Mouse (Mus musculus) heart, postnatal 0 days (tissue): ENCODE data around the gene Prox1. TPM values are rescaled to one million over a fixed set of nuclear protein-coding genes. Genes with fewer than 3 reads are reported as not detected.

Experiments used
- ATAC-seq: fragments of 200-750 bp; cut with Nextera tagmentation; 2 replicates; pipeline ENCODE4 v1.8.0; 2017; ENCODE audit warnings: low read depth, moderate number of reproducible peaks, moderate library complexity; ENCODE audit not compliant: insufficient read depth
- DNase-seq: peaks from one replicate; pipeline ENCODE4 v3.0.0-alpha.2; 2016; ENCODE audit warnings: low spot score
- H3K27ac ChIP-seq: fragments of 300-500 bp; sonication (generic); 2 replicates; pipeline ENCODE4 v1.5.1; 2014; ENCODE audit warnings: low read depth, mild to moderate bottlenecking
- H3K27me3 ChIP-seq: fragments of 300-500 bp; sonication (generic); 2 replicates; pipeline ENCODE4 v1.6.1; 2014; ENCODE audit warnings: low read length, mixed read lengths; ENCODE audit not compliant: control insufficient read depth, insufficient read depth
- H3K36me3 ChIP-seq: fragments of 300-500 bp; sonication (generic); replicated peaks from 2 replicates; pipeline ENCODE4 v1.6.1; 2014; ENCODE audit warnings: low read length, mixed read lengths; ENCODE audit not compliant: control insufficient read depth, insufficient read depth
- H3K4me1 ChIP-seq: fragments of 300-500 bp; sonication (generic); 2 replicates; pipeline ENCODE4 v1.6.1; 2014; ENCODE audit warnings: antibody characterized with exemption; ENCODE audit not compliant: control insufficient read depth, insufficient read depth
- H3K4me2 ChIP-seq: fragments of 300-500 bp; sonication (generic); 2 replicates; pipeline ENCODE4 v1.6.1; 2014; ENCODE audit warnings: low read depth, mild to moderate bottlenecking, low read length, moderate library complexity
- H3K4me3 ChIP-seq: fragments of 300-500 bp; sonication (generic); 2 replicates; pipeline ENCODE4 v1.5.1; 2014; ENCODE audit warnings: low read depth, low read length
- H3K9ac ChIP-seq: fragments of 300-500 bp; sonication (generic); replicated peaks from 2 replicates; pipeline ENCODE4 v1.6.1; 2014; ENCODE audit warnings: low read depth, low read length, mixed read lengths
- H3K9me3 ChIP-seq: fragments of 300-500 bp; sonication (generic); replicated peaks from 2 replicates; pipeline ENCODE4 v1.6.1; 2016; ENCODE audit warnings: low read length; ENCODE audit not compliant: control insufficient read depth
- CTCF ChIP-seq: IDR thresholded peaks from 2 replicates; pipeline ENCODE4 v1.5.1; 2016; ENCODE audit warnings: antibody characterized with exemption, control low read depth, low read depth
- EP300 ChIP-seq: IDR thresholded peaks from 2 replicates; pipeline ENCODE4 v1.6.1; 2016; ENCODE audit warnings: antibody characterized with exemption, low read depth
- WGBS: fragments of 180-500 bp; shearing (Covaris S2); extraction: QIAGEN DNeasy Blood & Tissue Kit; methylation state at CpG from one replicate; pipeline ENCODE4 v1.1.7; 2014; 5-methylcytosine and 5-hydroxymethylcytosine counted together
- polyA plus RNA-seq: library from polyadenylated mRNA; unstranded; fragments of >200 nt; fragmentation: Nextera tagmentation; extraction: Ambion mirVana; gene quantifications from 2 replicates; pipeline ENCODE4 v1.2.1, GENCODE M21; 2015
- total RNA-seq: library from RNA; depleted of rRNA; stranded (reverse); fragments of >200 nt; gene quantifications from 2 replicates; pipeline ENCODE4 v1.2.3, GENCODE M21; 2014; ENCODE audit warnings: low replicate concordance

The Prox1 gene
- total and polyA plus RNA-seq, 2 experiments from 2014 or later = 17.3 to 23.1 TPM

DNA sequence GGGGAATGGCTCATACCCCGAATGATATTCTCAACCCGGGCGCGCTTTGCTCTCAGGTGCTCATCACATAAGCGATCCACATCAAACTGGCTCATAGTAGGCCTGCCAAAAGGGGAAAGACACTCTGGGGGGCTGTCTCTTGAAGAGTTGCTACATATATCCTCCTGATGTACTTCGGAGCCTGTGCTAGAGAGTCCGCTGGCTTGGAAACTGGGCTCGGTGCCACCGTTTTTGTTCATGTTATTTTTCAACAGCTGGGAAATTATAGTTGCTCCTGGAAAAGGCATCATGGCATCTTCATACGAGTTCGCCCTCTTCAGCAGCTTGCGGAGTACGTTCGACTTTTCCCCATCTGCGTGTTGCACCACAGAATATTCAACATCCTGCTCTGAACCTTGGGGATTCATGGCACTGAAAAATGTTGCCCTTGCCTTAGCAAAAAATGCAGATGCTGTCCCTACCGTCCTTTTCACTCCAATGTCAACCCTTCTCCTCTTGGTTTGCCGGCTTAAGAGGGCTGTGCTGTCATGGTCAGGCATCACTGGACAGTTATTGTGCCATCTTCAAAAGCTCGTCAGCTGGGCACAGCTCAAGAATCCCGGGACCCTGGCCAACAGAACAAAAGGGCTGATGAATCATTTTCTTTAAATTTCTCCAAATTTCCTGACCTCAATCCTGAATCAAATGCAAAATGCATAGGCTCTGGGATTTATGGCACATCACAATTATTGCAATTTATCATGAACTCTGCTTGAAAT lies 8.6 kb downstream of the Prox1 start:
- Histone ChIP-seq H3K4me2 (0 out of 2 replicates have a peak overlapping the region, but pooled peaks have one; percentile 11), H3K4me1 (0 out of 2 replicates have a peak, but pooled peaks cover 6% of the 10 kb centered on the region), H3K36me3 (peaks cover 29% of the 10 kb centered on the region), H3K4me3 (no peak overlapping the region), H3K27ac (no peak overlapping the region), H3K27me3 (no peaks in the 10 kb centered on the region), H3K9me3 (no peaks in the 10 kb centered on the region), H3K9ac (no peak overlapping the region)
- ATAC-seq = 0 out of 2 replicates have a peak, but pooled peaks have one; percentile 27
- DNase-seq = no peak
- TF ChIP-seq EP300 = no peak
- TF ChIP-seq CTCF = no peak
- 58% methylated on average over 19 of the region's 19 CpGs for WGBS

DNA sequence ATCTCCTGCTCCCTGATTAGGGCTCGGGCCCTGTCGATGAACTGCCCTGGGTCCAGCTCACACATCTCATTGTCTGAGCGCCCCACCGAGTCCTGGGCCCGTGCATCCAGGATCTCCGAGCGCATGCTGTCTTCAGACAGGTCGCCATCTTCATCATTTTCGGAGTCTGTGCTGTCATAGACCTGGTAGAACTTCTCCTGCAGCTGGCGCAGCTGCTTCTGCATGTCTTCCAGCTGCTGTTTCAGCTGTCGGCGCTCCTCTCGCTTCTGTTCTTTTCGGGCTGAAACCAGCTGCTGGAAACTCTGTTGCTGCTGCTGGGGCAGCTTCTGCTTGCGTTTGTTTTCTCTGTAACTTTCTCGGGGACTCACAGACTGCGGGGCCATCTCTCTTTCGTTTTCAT lies 9.2 kb downstream of the Prox1 start:
- TF ChIP-seq EP300 = no peak
- TF ChIP-seq CTCF = no peak
- Histone ChIP-seq H3K27ac (no peak overlapping the region), H3K9me3 (no peaks in the 10 kb centered on the region), H3K4me1 (0 out of 2 replicates have a peak, but pooled peaks cover 6% of the 10 kb centered on the region), H3K9ac (no peak overlapping the region), H3K4me3 (no peak overlapping the region), H3K27me3 (no peaks in the 10 kb centered on the region), H3K4me2 (no peak overlapping the region), H3K36me3 (peaks cover 29% of the 10 kb centered on the region)
- WGBS = 75% methylated on average over 18 of the region's 18 CpGs
- DNase-seq (no peak), ATAC-seq (no peak)

DNA sequence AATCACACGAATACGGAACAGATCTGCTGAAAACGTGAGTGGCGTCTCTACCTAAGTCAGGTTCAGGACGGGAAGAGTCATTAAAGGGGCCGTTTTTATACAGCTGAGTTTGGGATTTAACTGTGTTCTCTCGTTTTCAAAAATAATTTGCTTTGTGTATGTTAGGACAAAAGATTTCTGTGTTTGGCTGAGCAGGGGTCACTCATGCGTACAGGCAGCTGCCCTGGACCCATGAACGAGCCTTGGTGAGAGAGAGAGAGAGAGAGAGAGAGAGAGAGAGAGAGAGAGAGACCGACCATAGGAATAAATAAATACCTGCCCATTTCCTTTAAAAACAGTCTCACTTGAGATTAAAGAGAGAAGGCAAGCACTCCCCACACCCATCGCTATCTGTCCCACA lies 11.1 kb downstream of the Prox1 start:
- Histone ChIP-seq H3K9me3 (no peaks in the 10 kb centered on the region), H3K27me3 (no peaks in the 10 kb centered on the region), H3K9ac (no peak overlapping the region), H3K36me3 (peaks cover 29% of the 10 kb centered on the region), H3K4me2 (no peak overlapping the region), H3K4me1 (0 out of 2 replicates have a peak, but pooled peaks cover 6% of the 10 kb centered on the region), H3K27ac (no peak overlapping the region), H3K4me3 (no peak overlapping the region)
- DNase-seq (no peak), ATAC-seq (no peak)
- 84% methylated on average over 11 of the region's 11 CpGs for WGBS
- TF ChIP-seq CTCF (no peak), EP300 (no peak)

DNA sequence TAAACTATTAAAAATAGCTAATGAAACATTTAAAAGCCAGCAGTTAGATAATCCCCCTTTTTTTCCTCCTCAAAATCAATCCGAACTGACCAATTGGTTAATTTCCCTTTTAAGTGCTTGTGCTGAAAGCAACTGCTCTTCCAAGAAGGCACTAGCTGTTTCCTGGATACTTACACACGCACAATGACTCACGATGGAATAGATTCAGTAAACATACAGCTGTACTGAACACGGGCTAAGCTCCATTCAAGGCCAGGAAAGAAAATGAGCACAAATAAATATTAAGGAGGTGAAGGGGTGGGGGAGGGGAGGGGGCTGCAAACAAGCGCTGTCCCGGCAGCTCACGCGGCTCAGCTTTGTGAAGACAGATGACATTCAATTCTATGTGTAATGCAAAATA lies 14.8 kb downstream of the Prox1 start:
- H3K4me1 ChIP-seq = no peaks in the 10 kb centered on the region
- ATAC-seq = no peak
- H3K9me3 ChIP-seq = no peaks in the 10 kb centered on the region
- peaks cover 28% of the 10 kb centered on the region for H3K36me3 ChIP-seq
- no peak for TF ChIP-seq CTCF
- TF ChIP-seq EP300 = no peak
- no peak overlapping the region for H3K9ac ChIP-seq
- no peak overlapping the region for H3K27ac ChIP-seq
- WGBS = 58% methylated on average over 8 of the region's 8 CpGs
- DNase-seq = no peak
- no peak overlapping the region for H3K4me2 ChIP-seq
- no peaks in the 10 kb centered on the region for H3K27me3 ChIP-seq
- H3K4me3 ChIP-seq = no peak overlapping the region

GRCm38 (mm10) chr1:190155021-190155420 lies 15.5 kb downstream of the Prox1 start:
- DNase-seq (no peak), ATAC-seq (no peak)
- no peak overlapping the region for H3K27ac ChIP-seq
- 66% methylated on average over 2 of the region's 2 CpGs for WGBS
- peaks cover 21% of the 10 kb centered on the region for H3K36me3 ChIP-seq
- no peaks in the 10 kb centered on the region for H3K27me3 ChIP-seq
- no peak overlapping the region for H3K9ac ChIP-seq
- no peaks in the 10 kb centered on the region for H3K4me1 ChIP-seq
- H3K4me2 ChIP-seq = no peak overlapping the region
- TF ChIP-seq CTCF = no peak
- no peak for TF ChIP-seq EP300
- no peaks in the 10 kb centered on the region for H3K9me3 ChIP-seq
- no peak overlapping the region for H3K4me3 ChIP-seq

- peaks cover 19% of the 10 kb centered on the region for H3K36me3 ChIP-seq
- H3K4me2 ChIP-seq = no peak overlapping the region
- no peak overlapping the region for H3K9ac ChIP-seq
- H3K27ac ChIP-seq = no peak overlapping the region
- no peaks in the 10 kb centered on the region for H3K4me1 ChIP-seq
- 29% methylated on average over 7 of the region's 7 CpGs for WGBS
- no peaks in the 10 kb centered on the region for H3K9me3 ChIP-seq
- no peak overlapping the region for H3K4me3 ChIP-seq
- no peak for DNase-seq
- no peak for ATAC-seq
- TF ChIP-seq EP300 (no peak), CTCF (no peak)
- H3K27me3 ChIP-seq = no peaks in the 10 kb centered on the region
These were observed 16.2 kb downstream of the Prox1 start for GRCm38 (mm10) chr1:190154292-190154691.
